8 mouse cellular contexts compared by ENCODE assay signal in the genomic region with DNA sequence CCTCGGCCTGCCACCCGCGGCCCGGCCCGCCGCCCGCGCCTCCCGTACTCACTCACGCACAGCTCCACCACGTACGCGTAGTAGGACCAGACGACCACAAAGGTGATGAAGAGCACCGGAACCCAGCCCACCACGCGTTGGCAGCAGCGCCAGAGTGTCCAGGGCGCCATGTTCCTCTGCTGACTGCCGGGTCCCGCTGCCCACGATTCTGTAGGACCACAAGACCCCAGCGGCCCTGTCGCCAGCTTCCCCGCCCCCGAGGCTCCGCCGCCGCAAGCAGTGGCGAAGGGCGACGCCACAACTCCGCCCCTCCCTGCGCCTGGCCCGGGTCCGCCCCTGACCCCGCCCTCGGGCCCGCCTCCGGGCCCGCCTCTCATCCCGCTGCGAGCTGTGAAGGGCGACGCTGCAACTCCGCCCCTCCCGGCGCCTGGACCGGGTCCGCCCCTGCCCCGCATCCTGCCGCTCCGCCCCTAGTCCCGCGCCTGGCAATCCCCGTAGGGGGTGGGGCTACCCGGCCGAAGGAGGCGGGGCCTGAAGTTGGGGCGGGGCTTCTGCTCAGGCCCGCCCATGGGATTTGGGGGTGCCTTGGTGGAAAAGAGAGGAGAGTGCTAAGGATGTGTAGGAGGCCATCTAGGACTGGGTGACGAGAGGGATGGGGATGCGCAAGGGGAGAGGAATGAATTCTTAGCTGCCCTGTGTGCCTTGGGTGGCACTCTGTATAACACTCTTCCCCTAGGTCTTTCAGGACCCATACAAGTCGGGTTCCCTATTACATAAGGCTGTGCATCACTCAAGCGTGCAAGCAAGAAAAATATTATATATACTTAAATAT. TPM values are rescaled to one million over a fixed set of nuclear protein-coding genes. Genes with fewer than 3 reads are reported as not detected.
A peak's percentile ranks its signal among the peaks of the same experiment; 100 is the strongest.
DNase-seq lines count a peak whose midpoint lies in the region; ATAC-seq and TF ChIP-seq lines count a peak whose summit lies in the region.

Gene Zdhhc20 (minus strand): TSS at position 266 of the 832 bp plus-strand sequence.

- no peaks in the 10 kb centered on the region for H3K27me3 ChIP-seq in Patski
- H3K27me3 ChIP-seq in hindbrain, embryonic 14.5 days (ENCODE audit: control insufficient read depth, insufficient read depth, low read length), result no peaks in the 10 kb centered on the region

- H3K4me2 ChIP-seq in hindbrain, embryonic 14.5 days (replicated peaks), result peak within 1 kb of the TSS; percentile 66

- TF ChIP-seq CTCF in Patski (IDR thresholded peaks at IDR 0.05), result no peak

- POLR2A ChIA-PET in Patski (lab: Charles Lee), result interaction anchor here (1.6 kb wide), 1 partner anchor 32 kb away, joined by 5 read pairs; no protein-coding TSS in a partner anchor

- peak within 1 kb of the TSS; percentile 94 for H3K9ac ChIP-seq in hindbrain, embryonic 14.5 days

- in situ Hi-C loops in Patski (cut with MboI; ENCODE audit: low pct_unique_long_range_greater_than_20kb), result no loop called here

- CTCF ChIA-PET in Patski (lab: Charles Lee), result interaction anchor here (1.1 to 1.9 kb wide), 2 partner anchors 9 to 25 kb away, joined by 4 to 5 read pairs; no protein-coding TSS in a partner anchor

- peak; percentile 96 for ATAC-seq in Patski
- peak; percentile 96 for ATAC-seq in hindbrain, embryonic 14.5 days (ENCODE audit: low FRiP score)

- peak within 1 kb of the TSS; percentile 95 for H3K4me3 ChIP-seq in hindbrain, embryonic 14.5 days (replicated peaks; ENCODE audit: low read length)

- no peaks in the 10 kb centered on the region for H3K36me3 ChIP-seq in hindbrain, embryonic 14.5 days (replicated peaks; ENCODE audit: control insufficient read depth, insufficient read depth)

- H3K9me3 ChIP-seq in hindbrain, embryonic 14.5 days (ENCODE audit: control insufficient read depth, low read length), result no peaks in the 10 kb centered on the region

- H3K4me1 ChIP-seq in hindbrain, embryonic 14.5 days (replicated peaks; ENCODE audit: control insufficient read depth, insufficient read depth, low read length), result peaks cover 23% of the 10 kb centered on the region

- peak; percentile 38 for DNase-seq in Patski (ENCODE audit: low read depth, low spot score)
- peak; percentile 96 for DNase-seq in cerebellum, postnatal 14 days
- peak; percentile 74 to 89 for DNase-seq in frontal cortex, postnatal 25 days (ENCODE audit: low spot score in 2 of 2)
- peak; percentile 95 for DNase-seq in hindbrain, embryonic 14.5 days (ENCODE audit: low spot score)
- DNase-seq in left cerebral cortex, adult 11 months (ENCODE audit: low spot score), result peak; percentile 94
- DNase-seq in lung, postnatal 4 days, result peak; percentile 97 to 98
- peak; percentile 90 for DNase-seq in retina, postnatal 7 days (ENCODE audit: low read depth, low spot score)
- DNase-seq in urinary bladder, adult 2 months (ENCODE audit: low spot score), result peak; percentile 92

- 4% methylated on average over 59 of the region's 65 CpGs for WGBS in hindbrain, embryonic 14.5 days

- peak within 1 kb of the TSS; percentile 90 for H3K27ac ChIP-seq in hindbrain, embryonic 14.5 days

RNA-seq across cellular contexts. Expression of gene Zdhhc20, which starts in this region (rescaled TPM):
- 39.3 TPM for polyA plus RNA-seq in Patski (2021)
- 36.5 and 36.8 TPM in 2 replicates for polyA plus RNA-seq in hindbrain, embryonic 14.5 days (2014; fragmentation: Nextera tagmentation; extraction: Ambion mirVana)
- polyA plus RNA-seq in urinary bladder, adult 2 months (2012; rRNA removed), result 29.8 and 31.0 TPM in 2 replicates

Comparison
In these comparisons a context has a peak if more than half of its experiments do, and no peak if none do; other contexts are left out.
1. Peak in every context shown above with its lines: DNase-seq, ATAC-seq, H3K4me3 ChIP-seq and H3K27ac ChIP-seq.
2. DNase-seq: peak in every context shown above with its lines; median percentile 98 in lung, postnatal 4 days; 96 in cerebellum, postnatal 14 days; 95 in hindbrain, embryonic 14.5 days; 94 in left cerebral cortex, adult 11 months; 92 in urinary bladder, adult 2 months; 90 in retina, postnatal 7 days; 82 in frontal cortex, postnatal 25 days; 38 in Patski.